Mouse (Mus musculus) large intestine, adult 2 months (tissue): ENCODE measurements around the gene Rab36. TPM values are rescaled to one million over a fixed set of nuclear protein-coding genes. Genes with fewer than 3 reads are reported as not detected.

Experiments used
- DNase-seq: peaks from one replicate; pipeline ENCODE4 v3.0.0-alpha.2; 2012; ENCODE audit warnings: low read depth, low spot score
- WGBS: fragments of 180-500 bp; shearing (Covaris S2); methylation state at CpG from one replicate; pipeline ENCODE4 v1.1.7; 2018; 5-methylcytosine and 5-hydroxymethylcytosine counted together
- polyA plus RNA-seq: library from polyadenylated mRNA; depleted of rRNA; stranded (reverse); fragments of >200 nt; gene quantifications from 2 replicates; pipeline ENCODE4 v1.2.3, GENCODE M21; 2012

Rab36 gene
- polyA plus RNA-seq, 1 experiment: 1.6 TPM

GRCm38 (mm10) chr10:75063301-75063965 lies 26.6 kb downstream of the Rab36 start:
- WGBS: 36% methylated on average over 12 of the region's 12 CpGs
- DNase-seq: no peak

- no peak for DNase-seq
- 79% methylated on average over 6 of the region's 6 CpGs for WGBS
Observed at GRCm38 (mm10) chr10:75065691-75066090, 28.8 kb downstream of the Rab36 start.

DNA sequence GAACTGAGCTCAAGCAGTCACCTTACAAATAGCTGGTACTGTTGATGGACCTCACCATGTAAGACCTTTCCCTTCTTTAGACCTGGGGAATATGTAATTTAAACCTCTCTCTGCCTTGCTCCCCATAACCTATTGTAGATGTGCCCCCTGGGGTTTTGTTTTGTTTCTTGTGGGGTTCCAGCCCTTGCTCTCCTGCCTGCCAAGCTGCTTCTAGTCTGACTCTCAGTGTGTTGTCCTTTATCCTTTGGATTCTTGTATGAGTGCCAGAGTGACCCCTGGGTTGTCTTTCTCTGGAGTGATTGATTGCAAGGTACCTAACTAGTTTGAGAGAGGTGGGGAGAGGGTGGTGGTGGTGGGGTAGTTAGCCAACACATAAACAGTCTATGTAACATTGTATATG lies 30.6 kb downstream of the Rab36 start:
- DNase-seq: no peak

- DNase-seq: no peak
- WGBS: 35% methylated on average over 2 of the region's 2 CpGs
Observed at GRCm38 (mm10) chr10:75068086-75068485, 31.2 kb downstream of the Rab36 start.

DNA sequence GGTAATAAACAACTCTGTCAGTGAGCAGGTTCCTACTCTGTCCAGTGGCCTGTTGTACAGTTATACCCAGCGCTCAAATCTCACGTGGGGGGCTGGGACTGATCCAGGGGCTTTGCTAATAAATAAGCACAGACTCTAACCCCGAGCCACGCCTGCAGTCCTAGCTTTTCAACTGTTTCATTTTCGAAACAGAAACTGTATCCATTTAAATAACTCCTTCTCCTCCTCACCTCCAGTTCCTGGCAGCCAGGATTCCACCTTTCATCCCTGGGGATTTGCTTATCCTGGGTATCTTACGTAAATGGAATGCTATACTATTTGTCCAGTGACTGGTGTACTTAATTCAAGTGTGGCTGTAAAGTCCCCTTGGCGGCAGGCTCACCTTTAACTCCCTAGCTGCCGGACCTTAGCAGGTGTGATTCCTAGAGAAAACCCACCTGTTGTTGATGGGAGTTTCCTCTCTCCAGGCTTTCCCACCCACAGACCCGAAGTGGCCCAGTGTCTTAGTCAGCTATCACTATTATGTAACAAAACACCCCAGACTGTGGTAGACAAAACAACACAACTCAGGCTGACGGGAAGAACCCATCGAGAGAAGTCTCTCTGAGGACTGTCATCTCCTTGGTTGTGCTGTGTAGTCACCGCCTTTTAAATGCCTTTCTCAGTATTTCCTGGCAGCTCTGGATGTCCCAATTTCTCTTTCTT lies 31.9 kb downstream of the Rab36 start:
- DNase-seq: no peak
- WGBS: 23% methylated on average over 12 of the region's 12 CpGs

GRCm38 (mm10) chr10:75070281-75070976 lies 33.6 kb downstream of the Rab36 start:
- 68% methylated on average over 11 of the region's 11 CpGs for WGBS

GRCm38 (mm10) chr10:75075665-75076064 lies 38.8 kb downstream of the Rab36 start:
- DNase-seq: no peak
- WGBS: 55% methylated on average over 5 of the region's 5 CpGs

More at GRCm38 (mm10) chr10:75070281-75070976, 33.6 kb downstream of the Rab36 start:
- no peak for DNase-seq

DNA sequence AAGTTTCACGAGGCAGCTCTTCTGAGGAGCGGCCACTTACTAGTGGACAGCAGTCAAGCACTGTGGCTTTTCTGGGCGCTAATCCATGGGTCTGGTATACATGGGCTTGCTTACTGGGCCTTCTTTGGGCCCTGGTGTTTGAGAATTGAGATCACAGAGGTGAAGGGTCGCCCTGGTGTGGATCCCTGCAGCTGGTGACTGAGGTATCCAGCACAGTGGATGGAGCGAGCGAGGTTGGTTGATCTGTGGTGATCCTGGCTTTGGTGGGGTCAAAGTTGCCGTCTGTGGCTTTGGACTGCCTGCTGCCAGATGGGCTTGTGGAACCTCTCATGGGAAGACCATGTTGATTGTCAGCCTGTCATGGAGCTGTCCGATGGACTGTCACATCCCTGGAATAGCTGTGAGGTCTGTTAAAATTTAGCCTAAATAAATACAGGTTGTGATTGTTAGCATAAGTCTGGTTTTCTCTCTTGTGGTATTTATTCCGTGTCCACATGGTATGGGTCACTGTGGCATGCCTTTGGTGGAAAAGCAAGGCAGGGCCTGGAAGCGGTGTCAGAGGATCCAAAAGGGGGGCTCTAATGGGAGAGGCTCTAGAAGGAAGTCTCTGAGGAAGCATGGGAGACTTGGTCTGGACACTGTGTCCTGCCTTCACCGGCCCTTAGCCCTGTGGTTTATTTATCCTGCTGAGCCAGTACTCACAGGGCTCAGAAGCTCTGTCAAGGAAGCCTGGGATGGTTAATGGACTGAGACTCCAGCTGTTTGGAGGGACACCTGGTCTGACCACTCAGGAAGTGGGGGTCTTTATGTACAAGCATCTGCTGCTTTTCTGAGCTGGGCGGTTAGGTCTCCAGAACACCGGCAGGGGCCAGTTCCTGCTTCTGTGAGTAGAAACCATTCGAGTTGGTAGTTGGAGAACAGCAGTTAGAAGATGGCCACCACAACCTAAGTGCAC lies 41.6 kb downstream of the Rab36 start:
- 74% methylated on average over 14 of the region's 14 CpGs for WGBS
- DNase-seq: no peak

DNA sequence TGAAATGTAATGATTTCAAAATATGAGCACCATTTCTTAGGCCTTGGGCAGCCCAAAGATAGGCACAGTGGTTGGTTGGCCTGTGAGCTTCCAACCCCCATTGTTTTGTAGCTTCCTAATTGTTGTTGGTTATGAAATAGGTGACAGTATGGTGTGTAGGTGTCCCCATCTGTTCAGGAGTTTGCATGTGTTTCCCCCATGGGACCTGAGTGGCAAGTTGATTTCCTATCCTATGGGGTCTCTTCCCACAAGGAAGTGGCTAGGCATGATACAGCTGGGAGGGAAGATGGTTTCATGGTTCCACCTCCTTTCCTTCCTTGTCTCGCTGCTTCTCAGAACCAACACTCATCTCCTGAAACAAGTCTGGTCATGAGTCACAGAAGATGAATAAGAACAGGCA lies 48.5 kb downstream of the Rab36 start:
- no peak for DNase-seq
- 80% methylated on average over 1 of the region's 1 CpGs for WGBS

DNA sequence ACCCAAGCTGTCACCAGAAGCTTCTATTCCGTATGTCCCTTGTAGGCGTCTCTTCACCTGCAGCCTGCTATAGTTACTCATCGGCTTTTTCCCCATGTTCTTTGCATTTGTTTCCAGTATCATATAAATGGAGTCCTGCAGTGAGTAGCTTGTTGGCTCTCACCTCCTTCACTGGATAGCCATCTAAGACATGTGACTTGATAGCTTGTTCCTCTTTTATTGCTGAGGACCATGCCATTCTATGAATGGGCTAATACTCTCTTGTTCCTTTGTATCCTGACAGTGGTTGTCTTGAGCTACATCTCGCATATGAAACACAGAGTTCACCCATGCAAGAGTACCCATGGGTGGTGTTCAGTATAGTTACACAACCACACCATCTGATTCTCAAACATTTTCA lies 51.6 kb downstream of the Rab36 start:
- WGBS: 94% methylated on average over 4 of the region's 4 CpGs
- DNase-seq: no peak

DNA sequence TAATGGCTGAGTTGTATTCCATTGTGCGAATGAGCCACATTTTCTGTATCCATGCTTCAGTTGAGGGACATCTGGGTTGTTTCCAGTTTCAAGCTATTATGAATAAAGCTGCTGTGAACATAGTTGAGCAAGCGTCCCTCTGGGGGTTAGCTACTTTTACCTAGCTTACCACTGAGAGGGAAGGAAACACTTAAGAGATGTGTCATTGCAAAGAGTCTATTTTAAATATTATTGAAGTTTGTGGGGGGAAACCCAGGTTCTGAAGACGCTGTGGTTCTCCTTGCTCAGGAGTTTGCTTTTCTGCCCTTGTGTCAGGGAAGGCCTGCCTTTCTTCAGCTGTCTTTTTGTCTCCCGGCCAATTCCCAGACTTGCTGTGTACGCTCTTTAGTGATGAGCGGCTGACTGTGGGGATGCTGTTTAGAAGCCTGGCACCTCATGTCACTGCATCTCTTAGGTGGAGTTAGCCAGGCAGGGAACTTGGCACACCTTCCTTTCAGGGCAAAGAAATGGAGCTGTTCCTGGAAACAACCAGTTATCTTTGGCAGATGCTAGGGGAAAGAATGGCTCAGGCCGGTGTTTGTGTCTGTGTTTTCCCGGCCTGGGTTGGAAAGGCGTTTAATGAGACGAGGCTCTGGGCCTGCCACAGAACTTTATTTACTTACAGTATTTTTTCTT lies 54.8 kb downstream of the Rab36 start:
- 63% methylated on average over 10 of the region's 10 CpGs for WGBS
- no peak for DNase-seq

DNA sequence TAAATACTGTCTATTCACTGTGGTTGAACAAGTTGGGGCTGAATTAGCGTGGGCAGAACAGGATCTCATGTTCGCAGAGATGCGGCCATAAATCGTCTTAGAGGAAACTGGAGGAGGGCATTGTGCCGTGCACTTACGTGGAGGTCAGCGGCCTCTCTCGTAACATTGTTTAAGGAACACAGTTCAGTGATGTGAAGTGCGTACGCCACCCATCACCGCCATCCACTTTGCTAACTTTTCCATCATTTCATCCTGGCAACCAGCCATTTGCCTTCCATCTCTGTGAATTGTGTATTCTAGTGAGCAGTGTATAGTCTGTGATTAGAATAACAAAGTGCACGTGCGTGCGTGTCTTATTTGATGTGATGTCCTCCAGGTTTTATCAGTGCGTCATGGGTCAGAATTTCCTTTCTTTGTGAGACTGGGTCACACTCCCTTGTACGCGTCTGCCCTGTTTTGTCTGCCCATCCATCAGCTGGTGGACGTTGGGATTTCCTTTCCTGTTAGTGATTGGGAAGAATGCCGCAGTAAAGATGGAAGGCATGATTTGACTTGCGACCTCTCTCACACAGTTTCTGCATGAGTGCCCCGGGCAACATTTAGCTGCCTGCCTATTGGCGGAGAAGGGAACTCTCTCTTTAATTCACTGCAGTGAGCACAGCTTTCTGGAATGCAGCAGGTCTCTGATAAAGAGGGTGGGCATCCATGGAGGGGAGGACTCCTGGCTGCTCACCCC lies 56.6 kb downstream of the Rab36 start:
- no peak for DNase-seq
- 74% methylated on average over 22 of the region's 22 CpGs for WGBS

- no peak for DNase-seq
- WGBS: 100% methylated on average over 1 of the region's 1 CpGs
Observed at GRCm38 (mm10) chr10:75094338-75094737, 57.5 kb downstream of the Rab36 start.

DNA sequence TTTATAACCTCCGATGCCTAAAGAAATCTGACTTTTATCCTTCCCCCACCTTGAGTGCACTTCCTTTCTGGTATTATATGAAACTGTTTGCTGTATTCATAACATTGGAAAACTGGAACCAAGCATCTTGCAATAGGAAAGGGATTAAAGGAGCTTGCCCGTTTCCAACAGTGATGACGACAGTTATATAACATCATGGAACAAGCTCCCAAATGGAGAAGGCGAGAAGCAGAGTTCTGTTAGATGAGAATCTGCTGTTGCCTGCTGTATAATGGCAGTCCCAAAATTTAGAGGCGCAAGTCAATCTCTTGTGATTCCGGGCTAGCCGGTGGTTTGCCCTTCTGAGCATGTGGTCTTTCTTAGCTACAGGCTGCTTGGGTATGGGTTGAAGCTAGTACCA lies 58.4 kb downstream of the Rab36 start:
- no peak for DNase-seq
- WGBS: 95% methylated on average over 7 of the region's 7 CpGs

DNA sequence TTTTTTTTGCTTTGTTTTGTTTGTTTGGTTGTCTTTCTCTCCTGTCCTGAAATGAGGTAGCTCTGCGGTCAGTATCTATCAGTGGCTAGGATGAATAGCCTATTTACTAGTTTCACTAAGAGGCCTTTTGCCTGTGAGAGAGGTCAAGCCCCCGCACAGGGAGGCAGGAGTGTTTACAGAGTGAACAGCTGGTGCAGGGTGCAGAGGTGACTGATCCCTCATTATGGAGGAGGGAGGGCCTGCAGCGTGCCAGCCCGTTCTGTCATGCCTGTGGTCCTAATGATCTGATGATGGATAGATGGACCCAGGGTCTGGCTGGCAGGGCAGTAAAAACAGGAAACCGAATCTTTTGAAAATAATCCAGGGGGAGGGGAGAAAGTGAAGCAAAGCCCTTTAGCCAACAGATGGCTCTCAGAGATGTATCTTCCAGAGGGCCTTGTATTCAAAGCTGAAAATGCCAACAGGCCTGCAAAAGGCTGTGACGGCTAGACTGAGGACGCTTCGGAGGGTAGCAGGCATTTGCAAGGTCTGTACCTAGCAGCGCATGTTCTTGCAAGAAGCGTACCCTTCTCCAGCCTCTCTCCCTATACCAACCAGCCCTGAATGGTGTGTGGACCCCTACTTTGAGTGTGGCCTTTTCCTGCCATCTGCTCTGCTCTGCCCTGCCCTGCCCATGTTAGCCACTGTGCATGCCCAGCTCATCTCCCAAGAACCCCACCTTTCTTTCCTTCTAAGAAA lies 61.8 kb downstream of the Rab36 start:
- WGBS: 63% methylated on average over 10 of the region's 10 CpGs
- DNase-seq: no peak

DNA sequence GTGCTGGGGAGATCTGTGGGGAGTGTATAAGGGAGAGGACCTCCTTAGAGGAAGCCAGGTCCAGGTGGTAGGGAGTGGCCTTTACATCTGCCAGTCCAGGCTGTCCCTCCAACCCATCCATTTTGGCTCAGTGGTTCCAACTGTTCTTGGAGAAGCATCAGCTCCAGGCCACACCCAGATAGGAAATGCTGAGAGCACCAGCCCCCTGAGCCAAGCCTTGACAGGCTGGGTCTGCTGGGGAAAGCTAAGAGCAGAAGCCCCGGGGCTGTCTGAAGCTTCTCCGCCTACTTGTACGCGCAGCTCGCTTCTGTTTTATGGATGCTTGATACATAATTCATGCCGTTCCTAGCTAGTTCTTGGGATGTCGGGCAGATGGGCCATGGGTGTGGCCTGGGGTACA lies 63.4 kb downstream of the Rab36 start:
- no peak for DNase-seq
- WGBS: 55% methylated on average over 7 of the region's 7 CpGs

DNA sequence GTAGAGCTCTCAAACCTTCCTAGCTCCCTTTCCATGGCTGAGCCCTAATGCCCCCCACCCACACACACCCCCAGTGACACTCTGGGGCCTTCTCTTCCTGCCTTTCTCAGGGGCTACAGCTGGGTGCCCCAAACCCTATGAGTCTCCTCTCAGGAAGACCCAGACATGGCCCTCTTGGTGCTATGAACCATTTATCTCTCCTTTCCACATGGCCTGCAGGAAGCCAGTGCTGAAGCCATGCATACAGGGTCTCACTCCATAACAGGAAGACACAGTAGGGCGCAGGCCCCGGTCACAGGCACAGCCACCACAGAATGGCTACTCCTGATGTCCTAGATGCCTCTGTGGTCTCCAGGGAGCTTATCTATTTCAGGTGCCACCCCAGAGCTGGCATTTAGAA lies 66.6 kb downstream of the Rab36 start:
- no peak for DNase-seq
- 83% methylated on average over 2 of the region's 2 CpGs for WGBS
